23 mouse cellular contexts compared by ENCODE assay signal in the genomic region with DNA sequence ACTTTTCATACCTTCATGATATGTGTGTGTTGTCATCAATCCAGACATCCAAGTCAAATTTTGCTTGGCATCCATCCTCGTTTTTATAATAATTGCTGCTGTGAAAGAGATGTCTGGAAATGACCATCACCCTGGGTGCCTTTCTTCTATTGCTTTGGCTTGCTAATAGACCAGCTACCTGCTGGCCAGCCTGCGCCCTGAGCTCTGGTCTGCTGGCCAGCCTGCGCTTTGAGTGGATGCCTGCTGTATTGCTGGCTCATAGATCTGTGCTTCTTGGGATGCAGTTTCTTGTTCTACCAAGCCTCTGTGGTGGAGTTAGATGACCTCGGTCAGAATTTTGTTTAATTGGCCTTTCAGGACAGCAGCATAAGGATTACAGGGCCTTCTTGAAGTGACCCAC.
"Had no signal": no experiment of that assay in that cellular context is flagged by ENCODE, and none has a peak within 500 bp of the region (broad histone marks: within the 10 kb centered on the region; RNA-seq: fewer than 3 reads in every experiment).

No protein-coding gene starts in this region.

- H3K27me3 ChIP-seq: limb, embryonic 12.5 days; limb, embryonic 15.5 days; megakaryocyte, embryonic 14.5 days; neural tube, embryonic 12.5 days; neural tube, embryonic 15.5 days had no signal

- H3K4me2 ChIP-seq: limb, embryonic 12.5 days; limb, embryonic 15.5 days; liver, embryonic 11.5 days; lung, embryonic 14.5 days; neural tube, embryonic 12.5 days; neural tube, embryonic 15.5 days had no signal

- DNase-seq: kidney, adult 2 months; kidney, postnatal 10 days; kidney, postnatal 36 days; left cerebral cortex, postnatal 4 days; liver, postnatal 0 days; lung, embryonic 14.5 days; midbrain, embryonic 14.5 days; right cerebral cortex, adult 18-20 months; right cerebral cortex, postnatal 14 days; right cerebral cortex, postnatal 4 days; thymus, adult 2 months; thymus, postnatal 25 days had no signal

- H3K4me1 ChIP-seq: limb, embryonic 12.5 days; limb, embryonic 15.5 days; megakaryocyte, embryonic 14.5 days; midbrain, embryonic 10.5 days; neural tube, embryonic 12.5 days; neural tube, embryonic 15.5 days had no signal

- H3K9me3 ChIP-seq: limb, embryonic 12.5 days; limb, embryonic 15.5 days; megakaryocyte, embryonic 14.5 days; midbrain, embryonic 10.5 days; neural tube, embryonic 12.5 days; neural tube, embryonic 15.5 days had no signal

- H3K27ac ChIP-seq: limb, embryonic 12.5 days; limb, embryonic 15.5 days; liver, embryonic 14.5 days; macrophage; midbrain, embryonic 10.5 days; neural tube, embryonic 12.5 days; neural tube, embryonic 15.5 days; stomach, postnatal 0 days had no signal

- H3K36me3 ChIP-seq: limb, embryonic 12.5 days; limb, embryonic 15.5 days; midbrain, embryonic 10.5 days; neural tube, embryonic 12.5 days; neural tube, embryonic 15.5 days had no signal

- H3K4me3 ChIP-seq: limb, embryonic 12.5 days; limb, embryonic 15.5 days; megakaryocyte, embryonic 14.5 days; midbrain, embryonic 10.5 days; neural tube, embryonic 12.5 days; neural tube, embryonic 15.5 days had no signal

- ATAC-seq: liver, postnatal 0 days; lung, postnatal 0 days had no signal

- H3K9ac ChIP-seq: limb, embryonic 12.5 days; limb, embryonic 15.5 days; liver, embryonic 14.5 days; liver, postnatal 0 days; lung, embryonic 14.5 days; neural tube, embryonic 12.5 days; neural tube, embryonic 15.5 days had no signal
